Mouse (Mus musculus): ENCODE measurements at regions not wholly inside any gene's neighbourhood (a gene's known extent, or its start where the extent isn't known, plus 50 kb on each side); places are given as distances from the start of the nearest gene placed in this dataset.

DNA sequence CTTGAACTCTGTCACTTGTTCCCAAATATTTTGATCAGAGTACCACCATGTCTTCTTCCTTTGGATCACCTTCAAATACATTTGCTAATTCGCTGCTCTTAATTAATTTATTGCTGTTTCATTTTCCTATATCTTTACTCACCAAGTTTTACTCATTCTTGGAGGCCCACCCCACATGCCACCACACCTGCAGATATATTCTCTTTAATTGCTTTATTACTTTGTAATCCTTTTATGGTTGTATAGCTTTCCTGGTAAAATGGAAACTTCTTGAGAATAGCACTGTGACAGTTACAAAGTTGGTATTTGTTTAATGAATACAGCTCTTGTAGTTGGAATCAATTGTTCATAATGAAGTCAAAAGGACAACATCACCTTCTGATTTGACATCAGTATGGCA is 82.6 kb upstream of the Fam83b start:
- TF ChIP-seq CTCF (IDR thresholded peaks at IDR 0.05; ENCODE audit: control insufficient read depth, insufficient read depth, insufficient read length) (no peak), USF1 (IDR thresholded peaks at IDR 0.05; ENCODE audit: low read depth) (no peak), MYOG (IDR thresholded peaks at IDR 0.05; ENCODE audit: control insufficient read depth, extremely low read depth, insufficient read length) (no peak), MYOD1 (IDR thresholded peaks at IDR 0.05; ENCODE audit: control insufficient read depth, insufficient read length, low read depth) (no peak), FOSL1 (IDR thresholded peaks at IDR 0.05; ENCODE audit: insufficient read depth, low read length, poor library complexity, severe bottlenecking) (no peak), MAX (IDR thresholded peaks at IDR 0.05) (no peak)
